Mouse (Mus musculus): Measurements from ENCODE around the gene Vamp2. TPM values are rescaled to one million over a fixed set of nuclear protein-coding genes. Genes with fewer than 3 reads are reported as not detected.

The Vamp2 gene
- polyA plus RNA-seq, 1 experiment from 2014 or later = 64.2 TPM

GRCm38 (mm10) chr11:69122336-69122951 is 34.2 kb downstream of the Vamp2 start, which contains the start of gene 9130213A22Rik:
Gene 9130213A22Rik (minus strand): TSS chr11:69122589.
- ATAC-seq (ENCODE audit: insufficient number of reproducible peaks, low FRiP score, low TSS enrichment, low read depth) = peak; percentile 55
- H3K4me1 ChIP-seq (ENCODE audit: control insufficient read depth, insufficient read depth, low read length) = peaks cover 22% of the 10 kb centered on the region
- peak; percentile 93 for DNase-seq (ENCODE audit: low spot score)
- 0 out of 2 replicates have a peak, but pooled peaks cover 7% of the 10 kb centered on the region for H3K27me3 ChIP-seq (ENCODE audit: control insufficient read depth, insufficient read depth, low read length)
- peak within 1 kb of the TSS; percentile 75 for H3K4me3 ChIP-seq (ENCODE audit: low read depth, low read length)
- H3K9me3 ChIP-seq (ENCODE audit: control insufficient read depth, low read length) = no peaks in the 10 kb centered on the region
- H3K9ac ChIP-seq (ENCODE audit: low read length) = peak within 1 kb of the TSS; percentile 60
- under 1% methylated on average over 63 of the region's 66 CpGs for WGBS
- no peaks in the 10 kb centered on the region for H3K36me3 ChIP-seq (ENCODE audit: control insufficient read depth, insufficient read depth, low read length)
- H3K27ac ChIP-seq (replicated peaks; ENCODE audit: low read depth, low read length) = peak within 1 kb of the TSS; percentile 24
- H3K4me2 ChIP-seq (ENCODE audit: low read depth, severe bottlenecking) = peak within 1 kb of the TSS; percentile 95

GRCm38 (mm10) chr11:69123056-69123692 is 34.9 kb downstream of the Vamp2 start:
- peak overlapping the region; percentile 95 for H3K4me2 ChIP-seq (ENCODE audit: low read depth, severe bottlenecking)
- WGBS = under 1% methylated on average over 29 of the region's 29 CpGs
- DNase-seq (ENCODE audit: low spot score) = peak; percentile 97
- H3K9ac ChIP-seq (ENCODE audit: low read length) = peak overlapping the region; percentile 60
- H3K4me3 ChIP-seq (ENCODE audit: low read depth, low read length) = peak overlapping the region; percentile 75
- H3K36me3 ChIP-seq (ENCODE audit: control insufficient read depth, insufficient read depth, low read length) = no peaks in the 10 kb centered on the region
- peak overlapping the region; percentile 24; the same call in 1 of the 2 replicates for H3K27ac ChIP-seq (replicated peaks; ENCODE audit: low read depth, low read length)
- H3K27me3 ChIP-seq (ENCODE audit: control insufficient read depth, insufficient read depth, low read length) = 0 out of 2 replicates have a peak, but pooled peaks cover 7% of the 10 kb centered on the region
- H3K4me1 ChIP-seq (ENCODE audit: control insufficient read depth, insufficient read depth, low read length) = peaks cover 22% of the 10 kb centered on the region
- H3K9me3 ChIP-seq (ENCODE audit: control insufficient read depth, low read length) = no peaks in the 10 kb centered on the region
- ATAC-seq (ENCODE audit: insufficient number of reproducible peaks, low FRiP score, low TSS enrichment, low read depth) = no peak

- H3K27me3 ChIP-seq (ENCODE audit: control insufficient read depth, insufficient read depth, low read length) = 0 out of 2 replicates have a peak, but pooled peaks cover 7% of the 10 kb centered on the region
- peak overlapping the region; percentile 75 for H3K4me3 ChIP-seq (ENCODE audit: low read depth, low read length)
- H3K36me3 ChIP-seq (ENCODE audit: control insufficient read depth, insufficient read depth, low read length) = no peaks in the 10 kb centered on the region
- H3K9ac ChIP-seq (ENCODE audit: low read length) = peak overlapping the region; percentile 47
- H3K9me3 ChIP-seq (ENCODE audit: control insufficient read depth, low read length) = no peaks in the 10 kb centered on the region
- ATAC-seq (ENCODE audit: insufficient number of reproducible peaks, low FRiP score, low TSS enrichment, low read depth) = peak; percentile 69
- peak overlapping the region; percentile 95 for H3K4me2 ChIP-seq (ENCODE audit: low read depth, severe bottlenecking)
- peak; percentile 98 for DNase-seq (ENCODE audit: low spot score)
- peaks cover 22% of the 10 kb centered on the region for H3K4me1 ChIP-seq (ENCODE audit: control insufficient read depth, insufficient read depth, low read length)
- 0 out of 2 replicates have a peak overlapping the region, but pooled peaks have one; percentile 8 for H3K27ac ChIP-seq (replicated peaks; ENCODE audit: low read depth, low read length)
- under 1% methylated on average over 31 of the region's 31 CpGs for WGBS
These were observed 35.6 kb downstream of the Vamp2 start for GRCm38 (mm10) chr11:69123693-69124497.

DNA sequence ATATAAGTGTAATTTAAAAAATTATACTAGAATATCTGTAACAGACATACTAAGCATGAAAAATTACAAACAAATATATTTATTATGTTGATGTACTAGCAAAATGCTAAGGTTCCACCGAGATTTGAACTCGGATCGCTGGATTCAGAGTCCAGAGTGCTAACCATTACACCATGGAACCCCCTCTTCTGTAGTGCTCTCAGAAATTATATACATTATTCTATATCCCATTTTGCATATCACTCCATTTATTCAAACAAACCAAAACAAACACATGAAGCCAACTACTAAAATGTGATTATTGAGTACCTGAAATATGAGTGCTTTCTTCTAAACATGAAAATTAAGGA is 36.2 kb downstream of the Vamp2 start:
- H3K36me3 ChIP-seq (ENCODE audit: control insufficient read depth, insufficient read depth, low read length) = no peaks in the 10 kb centered on the region
- 0 out of 2 replicates have a peak, but pooled peaks cover 7% of the 10 kb centered on the region for H3K27me3 ChIP-seq (ENCODE audit: control insufficient read depth, insufficient read depth, low read length)
- H3K4me1 ChIP-seq (ENCODE audit: control insufficient read depth, insufficient read depth, low read length) = peaks cover 17% of the 10 kb centered on the region

DNA sequence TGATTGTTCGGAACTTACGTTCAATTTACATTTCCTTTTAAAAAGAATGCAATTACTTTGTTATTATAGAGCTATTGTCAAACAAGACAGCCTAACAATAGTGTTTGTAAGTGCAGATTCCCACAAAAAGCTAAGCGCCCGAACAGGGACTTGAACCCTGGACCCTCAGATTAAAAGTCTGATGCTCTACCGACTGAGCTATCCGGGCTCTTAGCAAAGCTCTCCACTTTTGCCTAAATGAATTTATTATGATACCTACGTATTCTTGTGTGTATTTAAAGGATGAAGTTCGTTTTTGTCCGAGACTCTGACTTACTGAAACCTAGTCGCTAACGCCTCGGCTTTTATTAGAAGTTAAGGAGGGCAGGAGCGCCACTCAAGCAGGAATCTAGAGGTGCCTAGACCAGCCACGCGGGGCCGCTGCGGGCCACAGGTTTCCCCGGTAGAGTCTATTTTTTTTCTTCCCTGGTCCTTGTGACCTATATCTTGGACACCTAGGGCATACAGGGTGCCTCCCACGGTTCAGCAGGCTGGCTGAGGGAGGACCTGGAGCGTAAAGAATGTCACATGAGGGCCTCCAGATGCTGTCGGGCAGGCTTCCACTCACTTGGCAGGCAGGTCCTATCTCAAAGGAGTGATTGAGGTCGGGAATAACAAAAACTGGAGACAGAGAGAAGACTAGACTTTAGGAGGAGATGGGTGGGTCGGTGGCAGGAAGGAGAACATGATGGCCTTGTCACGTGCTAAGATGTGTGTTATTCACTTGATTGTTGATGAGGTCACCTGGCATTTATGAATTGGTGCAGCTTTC is 37.0 kb downstream of the Vamp2 start:
- Histone ChIP-seq H3K4me2 (ENCODE audit: low read depth, severe bottlenecking) (peak overlapping the region; percentile 93), H3K4me1 (ENCODE audit: control insufficient read depth, insufficient read depth, low read length) (peaks cover 17% of the 10 kb centered on the region), H3K27me3 (ENCODE audit: control insufficient read depth, insufficient read depth, low read length) (0 out of 2 replicates have a peak, but pooled peaks cover 7% of the 10 kb centered on the region), H3K4me3 (ENCODE audit: low read depth, low read length) (peak overlapping the region; percentile 44), H3K9ac (ENCODE audit: low read length) (no peak overlapping the region), H3K9me3 (ENCODE audit: control insufficient read depth, low read length) (no peaks in the 10 kb centered on the region), H3K27ac (replicated peaks; ENCODE audit: low read depth, low read length) (no peak overlapping the region), H3K36me3 (ENCODE audit: control insufficient read depth, insufficient read depth, low read length) (no peaks in the 10 kb centered on the region)
- DNase-seq (ENCODE audit: low spot score) (peak; percentile 88), ATAC-seq (ENCODE audit: insufficient number of reproducible peaks, low FRiP score, low TSS enrichment, low read depth) (0 out of 2 replicates have a peak, but pooled peaks have one; percentile 11)
- WGBS = under 1% methylated on average over 24 of the region's 24 CpGs

More for the DNA sequence above, 36.2 kb downstream of the Vamp2 start:
- Histone ChIP-seq H3K9me3 (ENCODE audit: control insufficient read depth, low read length) (no peaks in the 10 kb centered on the region), H3K4me2 (ENCODE audit: low read depth, severe bottlenecking) (peak overlapping the region; percentile 95; the same call in 1 of the 2 replicates), H3K9ac (ENCODE audit: low read length) (no peak overlapping the region), H3K27ac (replicated peaks; ENCODE audit: low read depth, low read length) (no peak overlapping the region), H3K4me3 (ENCODE audit: low read depth, low read length) (peak overlapping the region; percentile 75; the same call in 1 of the 2 replicates)
- 0% methylated on average over 3 of the region's 3 CpGs for WGBS
- DNase-seq (ENCODE audit: low spot score) (peak; percentile 84), ATAC-seq (ENCODE audit: insufficient number of reproducible peaks, low FRiP score, low TSS enrichment, low read depth) (peak; percentile 73)

DNA sequence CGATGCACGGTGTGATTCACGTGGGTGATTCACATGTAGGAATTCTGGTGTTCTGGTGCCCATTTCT is 37.4 kb downstream of the Vamp2 start, which contains the start of gene Aloxe3:
Gene Aloxe3, plus strand, starts transcription at position 45 of the 67 bp plus-strand sequence.
- Histone ChIP-seq H3K4me2 (ENCODE audit: low read depth, severe bottlenecking) (peak within 1 kb of the TSS; percentile 93), H3K4me1 (ENCODE audit: control insufficient read depth, insufficient read depth, low read length) (peaks cover 17% of the 10 kb centered on the region), H3K9ac (ENCODE audit: low read length) (peak within 1 kb of the TSS; percentile 47), H3K9me3 (ENCODE audit: control insufficient read depth, low read length) (no peaks in the 10 kb centered on the region), H3K4me3 (ENCODE audit: low read depth, low read length) (peak within 1 kb of the TSS; percentile 44), H3K36me3 (ENCODE audit: control insufficient read depth, insufficient read depth, low read length) (no peaks in the 10 kb centered on the region), H3K27ac (replicated peaks; ENCODE audit: low read depth, low read length) (no peak within 1 kb of the TSS), H3K27me3 (ENCODE audit: control insufficient read depth, insufficient read depth, low read length) (0 out of 2 replicates have a peak, but pooled peaks cover 7% of the 10 kb centered on the region)
- DNase-seq (ENCODE audit: low spot score) (no peak), ATAC-seq (ENCODE audit: insufficient number of reproducible peaks, low FRiP score, low TSS enrichment, low read depth) (no peak)
- WGBS = 4% methylated on average over 3 of the region's 3 CpGs

DNA sequence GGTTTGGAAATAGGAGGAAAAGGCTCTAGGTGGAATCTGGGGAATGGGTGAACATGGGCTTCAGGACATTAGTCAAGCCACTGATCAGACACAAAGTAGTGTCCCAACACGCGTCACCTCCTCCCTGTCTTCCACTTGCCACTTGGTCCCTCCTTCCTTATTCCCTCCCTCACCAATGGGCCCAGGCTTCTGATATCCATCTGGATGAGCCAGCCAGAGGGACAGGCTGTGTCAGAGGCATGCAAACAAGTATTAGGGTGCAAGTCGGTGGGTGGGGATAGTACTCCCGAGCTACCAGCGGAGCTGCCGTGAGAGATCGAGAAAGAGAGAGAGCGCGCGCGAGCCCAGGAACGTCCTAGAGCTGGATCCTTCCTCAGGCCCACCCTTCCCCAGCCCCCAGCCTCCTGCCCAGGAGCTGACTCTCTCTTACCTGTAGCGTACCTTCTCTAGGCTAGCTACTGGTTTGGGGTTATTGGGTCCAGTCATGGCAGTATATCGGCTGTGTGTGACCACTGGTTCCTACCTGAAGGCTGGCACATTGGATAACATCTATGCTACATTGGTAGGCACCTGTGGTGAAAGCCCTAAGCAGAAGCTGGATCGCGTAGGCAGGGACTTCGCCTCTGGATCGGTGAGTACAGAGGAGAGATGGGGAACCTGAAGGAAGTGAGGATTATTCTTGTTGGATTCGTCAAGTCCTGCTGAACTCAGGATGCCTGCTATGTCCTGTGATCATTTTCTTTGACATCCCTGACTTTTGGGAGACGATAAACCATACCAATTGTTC is 37.8 kb downstream of the Vamp2 start:
- H3K4me3 ChIP-seq (ENCODE audit: low read depth, low read length) = peak overlapping the region; percentile 44
- H3K9me3 ChIP-seq (ENCODE audit: control insufficient read depth, low read length) = no peaks in the 10 kb centered on the region
- peak; percentile 37 for DNase-seq (ENCODE audit: low spot score)
- no peak for ATAC-seq (ENCODE audit: insufficient number of reproducible peaks, low FRiP score, low TSS enrichment, low read depth)
- H3K36me3 ChIP-seq (ENCODE audit: control insufficient read depth, insufficient read depth, low read length) = no peaks in the 10 kb centered on the region
- H3K4me2 ChIP-seq (ENCODE audit: low read depth, severe bottlenecking) = peak overlapping the region; percentile 93
- peaks cover 13% of the 10 kb centered on the region for H3K4me1 ChIP-seq (ENCODE audit: control insufficient read depth, insufficient read depth, low read length)
- WGBS = 12% methylated on average over 20 of the region's 20 CpGs
- H3K27me3 ChIP-seq (ENCODE audit: control insufficient read depth, insufficient read depth, low read length) = 0 out of 2 replicates have a peak, but pooled peaks cover 7% of the 10 kb centered on the region
- H3K9ac ChIP-seq (ENCODE audit: low read length) = peak overlapping the region; percentile 47
- H3K27ac ChIP-seq (replicated peaks; ENCODE audit: low read depth, low read length) = no peak overlapping the region

Measured in limb, embryonic 11.5 days (tissue).